Mouse (Mus musculus) cerebellum, adult 9-11 months (tissue): ENCODE data around the gene Abat.

Experiments
- DNase-seq: peaks from one replicate; pipeline ENCODE4 v3.0.0; 2022

The Abat gene

DNA sequence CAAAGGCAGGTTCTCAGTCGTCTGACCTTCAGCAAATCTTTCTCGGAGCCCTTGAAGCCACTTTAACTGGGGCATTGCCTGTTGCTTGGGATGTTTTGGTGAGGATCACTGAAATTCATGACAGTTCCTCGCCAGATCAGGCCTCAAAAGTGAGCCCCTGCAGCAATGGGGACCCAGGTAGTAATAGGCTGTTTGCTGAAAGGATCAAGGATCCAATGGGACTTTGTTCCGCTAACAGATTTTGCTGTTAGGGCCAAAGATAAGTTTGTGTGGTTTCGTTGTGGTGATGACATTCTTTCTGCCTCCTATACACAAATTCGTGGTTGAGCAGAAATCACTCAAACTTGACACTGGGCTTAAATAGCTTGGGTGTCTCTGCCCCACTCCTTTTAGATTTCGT, 124.9 kb downstream of the Abat start:
- DNase-seq: no peak

DNA sequence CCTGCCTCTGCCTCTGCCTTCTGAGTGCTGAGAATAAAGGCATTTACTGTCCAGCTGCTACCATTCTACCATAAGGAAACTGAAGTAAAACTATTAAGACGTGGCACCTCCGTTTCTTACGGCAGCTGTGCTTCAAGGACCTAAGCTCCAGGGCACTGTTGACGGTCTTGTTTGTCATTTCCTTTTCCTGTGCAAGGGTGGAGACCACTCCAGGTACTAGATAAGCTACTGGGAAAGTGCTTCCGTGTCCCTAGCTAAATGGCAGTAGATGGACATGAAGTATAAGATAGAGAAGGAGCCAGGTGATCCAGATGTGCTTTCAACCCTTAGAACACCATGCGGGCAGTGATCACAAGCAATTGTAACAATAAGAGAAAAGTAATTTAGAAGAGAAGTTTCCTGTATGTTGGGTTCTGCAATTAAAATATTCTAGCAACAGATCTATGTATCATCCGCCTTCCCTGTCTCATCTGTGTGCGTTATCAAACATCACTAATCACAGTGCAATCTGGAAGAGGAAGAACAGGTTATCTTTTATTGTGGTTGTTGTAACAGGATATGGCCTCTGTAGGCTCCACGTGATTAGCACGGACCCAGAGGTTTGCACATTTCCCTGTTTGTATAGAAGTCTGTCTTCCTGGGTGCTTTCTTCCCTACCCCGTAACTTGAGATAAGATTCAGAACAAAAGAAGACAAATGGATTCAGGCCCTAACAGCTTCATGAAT, 126.4 kb downstream of the Abat start:
- DNase-seq: no peak

DNA sequence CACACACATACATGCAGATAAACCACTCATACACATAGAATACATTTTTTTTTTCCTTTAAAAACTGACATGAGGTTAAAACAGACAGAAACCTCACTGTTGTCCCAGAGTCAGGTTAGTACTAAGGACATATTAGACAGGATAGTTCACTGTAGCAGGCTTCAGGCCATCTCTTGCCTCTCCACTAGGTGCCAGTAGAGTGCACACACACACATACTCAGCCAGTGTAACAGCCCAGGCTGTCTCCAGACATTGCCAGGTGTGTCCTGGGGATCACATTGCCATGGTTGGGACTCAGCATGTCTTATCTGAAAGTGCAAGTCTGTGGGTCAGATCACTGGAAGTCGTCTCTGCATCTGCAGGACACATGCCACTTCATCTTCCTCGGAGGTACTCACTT, 130.6 kb downstream of the Abat start:
- no peak for DNase-seq

DNA sequence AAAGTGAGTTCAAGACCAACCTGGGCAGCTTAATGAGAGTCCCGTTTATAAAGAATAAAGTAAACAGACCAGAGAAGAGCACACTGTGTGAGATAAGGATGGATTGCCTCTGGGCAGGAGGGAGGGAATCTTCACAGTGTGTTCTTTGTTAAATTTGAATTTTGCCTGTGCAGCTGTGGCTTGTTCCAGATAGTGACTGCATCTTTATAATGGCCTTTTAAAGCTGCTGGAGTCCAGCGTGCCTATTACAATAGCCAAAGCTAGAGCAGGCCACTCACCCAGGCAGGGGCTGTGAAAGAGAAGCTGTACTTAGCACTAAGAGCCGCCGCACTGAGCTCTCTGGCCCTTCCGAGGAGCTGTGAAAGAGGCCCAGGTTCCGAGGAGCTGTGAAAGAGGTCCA, 132.3 kb downstream of the Abat start:
- DNase-seq: no peak

DNA sequence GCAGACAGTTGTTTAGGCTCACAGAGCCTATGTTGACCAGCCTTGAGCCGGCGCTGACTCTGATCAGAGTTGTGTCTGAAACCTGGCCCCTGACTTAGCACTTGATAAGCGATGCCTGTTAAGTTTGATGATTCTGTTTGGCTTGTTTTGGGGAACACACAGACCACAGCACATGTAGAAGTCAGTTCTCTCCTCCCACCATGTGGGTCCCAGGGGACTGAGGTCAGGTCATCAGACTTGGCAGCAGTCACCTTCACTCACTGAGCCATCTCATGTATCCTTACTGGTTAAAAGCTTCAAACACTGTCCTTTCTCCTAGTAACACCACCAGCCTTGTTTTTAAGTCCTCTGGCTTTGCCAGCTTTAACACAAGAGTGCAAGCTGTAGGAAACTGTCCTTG, 136.8 kb downstream of the Abat start:
- DNase-seq: no peak

DNA sequence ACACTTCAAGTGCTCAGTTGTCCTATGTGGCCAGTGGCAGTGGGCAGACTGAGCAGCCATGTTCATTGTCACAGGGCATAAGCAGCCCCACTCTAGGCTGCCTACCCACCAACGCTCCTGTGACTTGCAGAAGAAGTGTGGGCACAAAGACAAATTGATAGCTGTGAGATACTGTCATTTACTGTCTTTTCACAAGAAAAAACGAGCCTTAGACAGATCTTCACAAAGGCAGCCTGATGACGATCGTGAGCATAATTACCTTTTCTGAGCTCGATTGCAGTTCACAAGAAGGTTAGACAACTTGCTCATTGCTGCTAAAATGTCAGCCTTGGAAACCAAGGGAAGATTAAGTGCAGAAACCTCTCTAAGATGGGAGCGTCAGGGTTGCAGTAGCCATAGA, 141.9 kb downstream of the Abat start:
- no peak for DNase-seq

DNA sequence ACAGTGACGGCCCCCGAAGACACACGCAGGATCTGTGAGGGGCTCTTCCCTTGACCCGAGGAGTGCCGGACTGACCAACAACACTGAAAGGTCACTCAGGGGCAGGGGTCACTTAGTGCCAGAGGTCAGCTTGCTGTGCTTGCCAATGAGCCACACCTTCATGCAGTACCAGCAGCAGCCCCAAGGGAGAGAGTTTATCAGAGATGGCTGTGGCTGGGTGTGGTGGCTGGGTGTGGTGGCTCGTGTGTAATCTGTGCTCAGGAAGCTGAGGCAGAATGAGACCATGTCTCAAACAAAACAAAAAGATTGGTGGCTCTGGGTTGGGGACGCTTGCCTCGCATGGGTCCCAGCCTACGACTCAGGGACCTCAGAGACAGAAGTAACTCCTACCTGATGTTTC, 142.4 kb downstream of the Abat start:
- DNase-seq: no peak

DNA sequence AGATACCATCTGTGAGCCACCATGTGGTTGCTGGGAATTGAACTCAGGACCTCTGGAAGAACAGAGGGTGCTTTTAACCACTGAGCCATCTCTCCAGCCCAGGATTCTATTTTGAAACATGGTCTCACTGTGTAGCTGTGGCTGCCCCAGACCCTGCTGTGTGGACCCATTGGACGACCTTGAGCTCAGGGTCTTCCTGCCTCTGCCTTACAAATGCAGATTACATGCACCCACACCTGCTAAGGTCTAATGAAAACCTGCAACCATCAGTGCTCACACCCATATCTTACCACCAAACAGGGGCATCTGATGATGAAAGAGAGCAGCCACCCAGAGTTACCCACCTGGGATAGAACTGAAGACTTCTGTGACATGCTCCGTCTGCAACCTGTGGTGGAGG, 143.0 kb downstream of the Abat start:
- no peak for DNase-seq

DNA sequence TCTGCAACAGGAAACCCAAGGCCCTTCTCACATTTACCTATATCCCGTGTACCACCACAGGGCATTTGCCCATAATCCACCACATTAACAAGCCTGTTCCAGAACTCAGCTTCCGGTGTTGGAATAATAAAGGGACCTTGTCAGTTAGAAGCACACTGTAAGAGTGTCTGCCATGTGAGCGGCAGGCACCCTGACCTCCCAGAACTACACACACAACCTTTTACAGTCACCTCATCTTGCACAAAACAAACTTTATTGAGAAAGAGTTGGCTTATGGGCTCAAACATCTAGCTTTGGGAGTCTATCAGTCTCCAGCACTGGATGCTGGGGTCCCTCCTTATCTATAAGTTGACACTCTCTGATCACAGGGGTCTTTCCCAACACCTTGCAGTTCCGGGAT, 145.1 kb downstream of the Abat start:
- no peak for DNase-seq

DNA sequence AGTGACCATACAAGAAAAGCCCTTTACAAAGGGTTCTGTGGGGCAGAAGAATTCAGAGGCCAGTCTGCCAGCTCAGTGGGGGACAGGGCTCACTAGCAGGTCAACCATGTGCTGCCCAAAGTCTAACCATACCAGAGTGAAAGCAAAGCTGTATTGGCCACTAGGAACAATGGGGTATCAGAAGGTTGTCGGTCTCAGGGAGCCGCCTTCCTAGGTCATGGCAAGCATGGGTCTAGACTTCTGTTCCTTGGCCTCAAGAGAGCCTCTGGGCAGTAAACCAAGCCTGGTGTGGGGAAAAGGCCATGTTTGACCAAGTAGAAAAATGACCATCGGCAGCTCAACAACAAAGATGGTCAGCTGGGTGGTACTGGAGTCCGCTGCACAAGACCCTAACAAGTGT, 145.5 kb downstream of the Abat start:
- no peak for DNase-seq

DNA sequence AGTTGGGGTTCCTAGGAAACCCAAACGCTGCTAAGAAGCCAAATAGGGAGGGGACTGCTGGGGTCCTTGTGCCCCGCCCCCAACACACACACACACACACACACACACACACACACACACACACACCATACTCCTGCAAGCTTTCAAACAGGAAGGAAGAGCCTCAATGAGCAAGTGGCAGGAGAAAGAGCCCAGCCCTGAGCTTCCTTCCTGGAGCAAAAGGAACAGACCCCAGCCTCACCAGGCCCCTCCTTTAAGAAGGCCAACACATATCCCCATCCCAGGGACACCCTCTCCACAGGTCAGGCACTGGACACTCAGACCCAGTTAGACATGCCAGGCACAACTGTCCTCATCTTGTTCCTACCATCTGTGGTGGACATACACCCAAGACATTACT, 149.8 kb downstream of the Abat start:
- DNase-seq: no peak

DNA sequence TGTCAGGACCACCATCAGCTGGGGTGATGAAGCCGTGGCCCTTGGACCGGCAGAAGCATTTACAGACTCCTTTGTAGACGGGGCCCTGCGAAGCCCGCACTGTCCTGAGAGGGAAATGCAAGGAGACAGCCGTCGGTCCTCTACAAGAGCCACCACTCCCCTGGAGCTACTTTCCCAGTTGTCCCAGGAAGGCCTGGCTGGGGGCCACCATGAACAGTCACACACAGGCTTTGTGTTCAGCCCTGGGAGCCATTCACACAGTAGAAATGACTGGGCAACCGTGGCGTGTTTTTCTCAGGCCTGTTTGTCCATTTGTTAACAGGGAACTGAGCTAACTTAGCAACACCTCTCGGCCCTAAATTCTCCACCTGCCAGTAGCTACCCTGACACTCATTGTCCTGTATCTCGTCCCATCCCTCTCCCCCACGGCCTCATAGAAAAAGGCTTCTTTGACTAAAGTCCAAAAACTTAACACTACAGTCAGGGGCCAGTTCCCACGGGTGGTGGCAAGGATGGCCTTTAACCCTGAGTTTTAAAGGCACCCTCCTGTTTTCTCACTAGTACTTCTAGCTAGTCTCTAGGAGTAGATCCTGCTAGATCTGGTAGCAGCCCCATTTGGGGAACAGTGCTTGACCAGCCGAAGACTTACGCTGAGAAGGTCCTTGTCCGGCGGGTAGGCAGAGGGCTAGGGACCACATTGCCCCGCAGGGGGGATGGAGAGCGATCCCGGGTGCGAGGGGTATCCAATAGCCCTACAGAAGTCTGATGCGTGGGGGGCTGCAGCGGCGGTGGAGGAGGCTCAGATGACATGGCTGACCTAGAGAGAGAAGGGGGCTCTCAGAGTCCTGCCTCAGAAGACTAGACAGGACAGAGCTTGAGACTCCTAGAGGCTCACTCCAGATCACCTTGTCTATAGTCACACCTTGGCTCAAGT, 150.6 kb downstream of the Abat start:
- no peak for DNase-seq

DNA sequence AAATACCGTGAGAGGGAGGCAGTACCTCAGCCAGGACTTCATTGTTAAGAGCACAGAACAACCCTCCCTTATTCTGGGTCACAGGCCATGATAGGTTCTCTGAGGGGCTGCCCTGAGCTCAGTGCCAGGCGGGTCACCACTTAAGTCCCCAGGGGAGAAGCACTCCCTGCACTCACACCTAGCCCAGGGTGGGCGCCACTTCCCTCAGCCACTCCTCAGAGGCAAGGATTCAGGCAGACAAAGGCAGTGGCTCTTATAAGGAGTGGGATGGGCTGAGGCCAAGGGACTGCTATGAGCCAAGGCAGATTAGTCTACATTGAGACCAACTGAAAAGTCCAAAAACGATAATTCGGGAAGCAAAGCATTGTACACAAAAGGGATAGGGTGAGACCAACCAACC, 152.1 kb downstream of the Abat start:
- no peak for DNase-seq

DNA sequence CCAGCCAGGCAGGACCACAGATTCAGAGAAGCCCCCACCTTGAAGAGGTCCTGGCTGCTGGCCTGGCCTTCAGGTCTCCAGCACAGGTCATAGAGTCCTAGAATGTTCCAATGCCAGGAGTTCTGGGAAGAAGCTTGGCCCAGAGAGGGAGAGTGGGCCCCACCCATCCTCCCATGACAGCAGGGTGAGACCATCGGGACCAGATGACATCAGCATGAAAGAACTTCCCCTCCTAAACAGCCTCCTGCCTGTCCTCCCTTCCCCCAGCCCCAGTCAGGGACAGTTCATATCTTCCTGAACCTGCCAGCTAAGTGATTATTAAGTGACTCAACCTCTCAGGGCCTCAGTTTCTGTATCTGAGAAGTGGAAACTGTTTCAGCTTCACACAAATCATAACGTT, 153.2 kb downstream of the Abat start:
- no peak for DNase-seq

DNA sequence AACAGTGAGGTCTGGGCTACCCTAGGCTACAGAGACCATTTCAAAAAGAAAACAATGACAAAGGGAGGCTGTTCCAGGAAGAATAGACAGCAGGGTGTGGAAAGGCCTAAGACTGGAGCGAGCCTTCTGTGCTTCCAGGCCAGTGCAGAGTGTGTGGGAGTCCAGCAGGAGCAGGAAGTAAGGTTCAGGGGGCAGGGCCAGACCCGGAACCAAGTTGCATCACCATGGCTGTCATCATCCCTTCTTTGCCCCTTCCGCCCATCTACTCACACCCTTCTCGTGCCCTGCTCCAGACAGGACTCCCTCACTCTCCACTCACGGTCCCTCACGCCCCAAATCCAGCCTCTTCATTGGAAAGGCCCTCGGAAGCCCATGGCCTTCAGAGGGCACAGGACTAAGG, 154.0 kb downstream of the Abat start:
- DNase-seq: no peak

DNA sequence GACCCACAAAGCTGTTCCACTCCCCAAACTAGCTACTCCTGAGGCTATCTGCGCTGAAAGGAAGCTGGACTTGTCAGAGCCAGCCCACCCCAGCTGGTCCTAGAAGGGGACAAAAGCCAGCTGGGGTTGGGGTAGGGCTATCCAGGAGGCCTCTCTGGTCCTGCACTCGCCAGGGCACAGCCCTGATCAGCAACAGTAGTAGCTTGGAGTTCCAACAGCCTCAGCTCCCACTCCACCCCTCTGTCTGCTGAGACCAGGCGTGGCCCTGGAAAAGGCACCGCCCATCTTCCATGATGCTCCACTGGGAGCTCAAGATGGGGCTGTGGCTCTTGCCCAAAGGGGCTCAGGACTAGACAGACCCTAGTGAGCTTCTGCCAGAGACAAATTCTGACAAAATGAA, 154.6 kb downstream of the Abat start:
- DNase-seq: no peak

DNA sequence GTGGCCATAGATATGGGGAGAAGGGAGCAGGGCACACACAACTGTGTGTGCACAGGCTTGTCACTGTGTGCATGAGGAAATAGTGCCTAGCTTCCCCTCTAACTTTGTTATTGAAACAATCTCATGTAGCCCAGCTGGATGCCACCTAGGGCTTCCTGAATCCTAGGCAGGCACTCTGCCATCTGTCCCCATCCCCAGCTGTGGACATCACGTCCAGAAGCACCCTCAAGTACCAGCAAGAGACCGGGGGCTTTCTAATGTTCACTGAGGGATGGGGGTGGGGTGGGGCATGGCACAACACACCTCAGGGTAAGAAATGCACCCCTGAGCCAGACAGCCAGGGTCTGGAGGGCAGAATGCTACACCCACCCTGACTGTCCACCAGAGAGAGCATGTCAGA, 155.2 kb downstream of the Abat start:
- DNase-seq: no peak

DNA sequence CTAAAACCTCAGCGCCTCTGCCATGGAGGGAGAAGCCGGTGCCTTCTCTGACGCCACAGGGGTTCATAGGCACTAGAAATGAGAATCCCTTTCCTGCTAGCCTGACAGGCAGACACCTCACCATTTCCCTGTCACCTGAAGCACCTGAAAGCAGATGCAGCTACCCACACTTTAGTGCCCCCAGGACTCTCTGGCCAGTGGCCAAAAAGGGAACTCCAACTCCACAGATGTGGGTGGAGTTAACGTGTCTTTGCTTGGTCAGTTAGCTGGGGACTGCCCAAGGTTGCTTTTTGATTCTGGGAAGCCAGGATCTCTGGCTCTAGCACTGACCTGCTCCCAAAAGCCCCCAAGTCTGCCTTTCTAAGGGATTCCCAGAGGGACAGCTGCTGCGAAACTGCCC, 156.2 kb downstream of the Abat start:
- no peak for DNase-seq

DNA sequence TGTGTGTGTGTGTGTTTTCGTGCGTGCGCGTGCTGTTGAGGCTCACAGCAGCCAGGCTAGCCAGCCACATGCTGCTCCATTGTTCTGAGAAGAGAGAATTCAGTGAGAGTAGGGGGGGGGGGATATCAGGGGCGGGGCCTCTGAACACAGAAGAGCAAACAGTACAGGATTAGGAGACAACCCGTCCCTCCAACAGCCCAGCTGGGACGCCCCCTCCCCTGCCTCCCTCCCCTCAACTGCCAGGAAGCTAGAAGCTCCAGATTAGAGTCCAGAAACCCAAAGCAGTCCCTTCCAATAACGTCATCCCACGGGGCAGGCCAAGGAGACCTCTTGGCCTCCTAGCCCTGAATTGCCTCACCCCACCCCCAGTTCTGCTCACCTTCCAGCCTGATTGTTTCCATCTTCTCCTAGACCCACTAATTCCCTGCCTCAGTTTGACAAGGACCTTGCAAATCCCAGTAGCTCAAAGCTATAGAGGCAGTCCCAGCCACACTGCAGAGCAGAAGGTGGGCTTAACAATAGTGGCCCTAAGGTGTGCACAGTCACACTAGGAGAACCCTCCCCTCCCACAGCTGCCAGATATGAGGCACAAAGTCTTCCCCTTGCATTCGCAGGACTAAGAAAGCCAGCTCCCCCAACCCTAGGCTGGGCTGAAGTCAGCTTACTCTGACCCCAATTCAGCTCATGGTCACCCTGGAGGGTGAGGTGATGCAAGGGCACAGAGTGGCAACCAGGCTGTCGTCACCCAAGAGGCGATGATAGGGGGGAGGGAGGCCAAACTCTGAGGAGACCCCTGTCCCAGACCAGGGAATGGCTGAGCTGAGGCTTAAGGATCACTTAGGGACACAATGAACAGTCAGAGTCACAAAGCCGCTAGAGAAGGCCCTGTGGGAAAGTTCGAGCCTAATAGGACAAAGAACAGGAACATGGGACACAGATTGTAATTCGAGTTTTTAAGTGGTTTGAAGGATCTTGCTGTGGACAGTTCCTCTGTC, 157.1 kb downstream of the Abat start:
- no peak for DNase-seq
